Mouse (Mus musculus) heart, embryonic 11.5 days (tissue): ENCODE results near the gene Hook2. TPM values are rescaled to one million over a fixed set of nuclear protein-coding genes. Genes with fewer than 3 reads are reported as not detected.

ENCODE experiments used
- ATAC-seq: fragments of 200-750 bp; cut with Nextera tagmentation; replicated peaks from 2 replicates; pipeline ENCODE4 v1.8.0; 2017; ENCODE audit warnings: moderate library complexity; ENCODE audit not compliant: insufficient number of reproducible peaks, low FRiP score, low TSS enrichment
- H3K27ac ChIP-seq: fragments of 300-500 bp; sonication (generic); 2 replicates; pipeline ENCODE4 v1.5.1; 2014; ENCODE audit warnings: mild to moderate bottlenecking, low read depth, low read length
- H3K27me3 ChIP-seq: fragments of 300-500 bp; sonication (generic); 2 replicates; pipeline ENCODE4 v1.6.1; 2014; ENCODE audit warnings: mild to moderate bottlenecking, low read length, mixed read lengths; ENCODE audit not compliant: control insufficient read depth, insufficient read depth
- H3K36me3 ChIP-seq: fragments of 300-500 bp; sonication (generic); 2 replicates; pipeline ENCODE4 v1.6.1; 2014; ENCODE audit warnings: mild to moderate bottlenecking, low read length, moderate library complexity, mixed read lengths; ENCODE audit not compliant: control insufficient read depth, insufficient read depth
- H3K4me1 ChIP-seq: fragments of 300-500 bp; sonication (generic); 2 replicates; pipeline ENCODE4 v1.6.1; 2014; ENCODE audit warnings: low read length; ENCODE audit not compliant: control insufficient read depth, insufficient read depth
- H3K4me2 ChIP-seq: fragments of 300-500 bp; sonication (generic); 2 replicates; pipeline ENCODE4 v1.6.1; 2014; ENCODE audit warnings: mild to moderate bottlenecking, moderate library complexity
- H3K4me3 ChIP-seq: fragments of 300-500 bp; sonication (generic); 2 replicates; pipeline ENCODE4 v1.5.1; 2014; ENCODE audit warnings: low read depth, low read length
- H3K9ac ChIP-seq: fragments of 300-500 bp; sonication (generic); 2 replicates; pipeline ENCODE4 v1.6.1; 2014; ENCODE audit warnings: mild to moderate bottlenecking, low read depth, low read length, moderate library complexity
- H3K9me3 ChIP-seq: fragments of 300-500 bp; sonication (generic); replicated peaks from 2 replicates; pipeline ENCODE4 v1.6.1; 2016; ENCODE audit warnings: low read length; ENCODE audit not compliant: control insufficient read depth
- WGBS: fragments of 180-500 bp; shearing (Covaris S2); extraction: QIAGEN DNeasy Blood & Tissue Kit; methylation state at CpG from one replicate; pipeline ENCODE4 v1.1.7; 2014; ENCODE audit not compliant: insufficient replicate concordance; 5-methylcytosine and 5-hydroxymethylcytosine counted together
- polyA plus RNA-seq: library from polyadenylated mRNA; unstranded; fragments of >200 nt; fragmentation: Nextera tagmentation; extraction: Ambion mirVana; gene quantifications from 2 replicates; pipeline ENCODE4 v1.2.1, GENCODE M21; 2014

The Hook2 gene
- polyA plus RNA-seq, 1 experiment from 2014 or later = 7.1 TPM

GRCm38 (mm10) chr8:84987903-84988302 is 2.5 kb upstream of the Hook2 start:
- H3K27me3 ChIP-seq = no peaks in the 10 kb centered on the region
- H3K4me1 ChIP-seq = peaks cover 24% of the 10 kb centered on the region
- 61% methylated on average over 2 of the region's 2 CpGs for WGBS
- H3K4me3 ChIP-seq = no peak overlapping the region
- no peaks in the 10 kb centered on the region for H3K9me3 ChIP-seq
- no peak overlapping the region for H3K9ac ChIP-seq
- H3K27ac ChIP-seq = no peak overlapping the region
- no peak overlapping the region for H3K4me2 ChIP-seq
- ATAC-seq = no peak
- H3K36me3 ChIP-seq = no peaks in the 10 kb centered on the region

GRCm38 (mm10) chr8:84989311-84989731 is 1.1 kb upstream of the Hook2 start:
- H3K4me3 ChIP-seq = no peak overlapping the region
- peaks cover 22% of the 10 kb centered on the region for H3K4me1 ChIP-seq
- no peak overlapping the region for H3K27ac ChIP-seq

GRCm38 (mm10) chr8:84989810-84990209 is 593 bp upstream of the Hook2 start:
- peaks cover 17% of the 10 kb centered on the region for H3K4me1 ChIP-seq
- no peaks in the 10 kb centered on the region for H3K9me3 ChIP-seq
- ATAC-seq = peak; percentile 62
- no peaks in the 10 kb centered on the region for H3K36me3 ChIP-seq
- no peak overlapping the region for H3K27ac ChIP-seq
- H3K9ac ChIP-seq = peak overlapping the region; percentile 68
- H3K27me3 ChIP-seq = peaks cover 6% of the 10 kb centered on the region
- H3K4me3 ChIP-seq = peak overlapping the region; percentile 63
- peak overlapping the region; percentile 99 for H3K4me2 ChIP-seq
- WGBS = under 1% methylated on average over 15 of the region's 15 CpGs

More at GRCm38 (mm10) chr8:84989311-84989731, 1.1 kb upstream of the Hook2 start:
- Histone ChIP-seq H3K9me3 (no peaks in the 10 kb centered on the region), H3K36me3 (no peaks in the 10 kb centered on the region), H3K9ac (no peak overlapping the region), H3K27me3 (peaks cover 2% of the 10 kb centered on the region), H3K4me2 (peak overlapping the region; percentile 99)
- ATAC-seq = no peak
- WGBS = 14% methylated on average over 15 of the region's 15 CpGs

- peak; percentile 51 for ATAC-seq
- Histone ChIP-seq H3K27ac (no peak overlapping the region), H3K4me1 (peaks cover 12% of the 10 kb centered on the region), H3K9me3 (no peaks in the 10 kb centered on the region), H3K4me3 (peak overlapping the region; percentile 63), H3K4me2 (peak overlapping the region; percentile 99), H3K36me3 (no peaks in the 10 kb centered on the region; the same call in 1 of the 2 replicates), H3K9ac (peak overlapping the region; percentile 77), H3K27me3 (peaks cover 17% of the 10 kb centered on the region)
- 2% methylated on average over 15 of the region's 15 CpGs for WGBS
Measured at GRCm38 (mm10) chr8:84990836-84991235, 433 bp downstream of the Hook2 start.

GRCm38 (mm10) chr8:84994375-84994774 is 4.0 kb downstream of the Hook2 start:
- H3K27me3 ChIP-seq = peaks cover 36% of the 10 kb centered on the region
- no peaks in the 10 kb centered on the region for H3K9me3 ChIP-seq
- no peak for ATAC-seq
- peaks cover 13% of the 10 kb centered on the region for H3K4me1 ChIP-seq
- H3K27ac ChIP-seq = no peak overlapping the region
- 91% methylated on average over 9 of the region's 9 CpGs for WGBS
- no peak overlapping the region for H3K4me3 ChIP-seq
- H3K36me3 ChIP-seq = no peaks in the 10 kb centered on the region; the same call in 1 of the 2 replicates
- no peak overlapping the region for H3K4me2 ChIP-seq
- no peak overlapping the region for H3K9ac ChIP-seq

- Histone ChIP-seq H3K27ac (no peak overlapping the region), H3K4me2 (0 out of 2 replicates have a peak overlapping the region, but pooled peaks have one; percentile 20), H3K27me3 (peaks cover 36% of the 10 kb centered on the region), H3K4me3 (no peak overlapping the region), H3K4me1 (peaks cover 12% of the 10 kb centered on the region), H3K9ac (0 out of 2 replicates have a peak overlapping the region, but pooled peaks have one; percentile 4), H3K9me3 (no peaks in the 10 kb centered on the region), H3K36me3 (no peaks in the 10 kb centered on the region; the same call in 1 of the 2 replicates)
- ATAC-seq = no peak
- WGBS = 29% methylated on average over 25 of the region's 25 CpGs
Measured at GRCm38 (mm10) chr8:84995680-84996079, 5.3 kb downstream of the Hook2 start.

GRCm38 (mm10) chr8:84996978-84997377 is 6.6 kb downstream of the Hook2 start:
- Histone ChIP-seq H3K27ac (no peak overlapping the region), H3K4me3 (no peak overlapping the region), H3K27me3 (peaks cover 36% of the 10 kb centered on the region), H3K9ac (no peak overlapping the region), H3K4me1 (peaks cover 9% of the 10 kb centered on the region), H3K4me2 (no peak overlapping the region), H3K36me3 (no peaks in the 10 kb centered on the region; the same call in 1 of the 2 replicates), H3K9me3 (no peaks in the 10 kb centered on the region)
- 72% methylated on average over 5 of the region's 5 CpGs for WGBS
- ATAC-seq = no peak

- Histone ChIP-seq H3K4me2 (peak overlapping the region; percentile 46), H3K9me3 (no peaks in the 10 kb centered on the region), H3K36me3 (no peaks in the 10 kb centered on the region; the same call in 1 of the 2 replicates), H3K27ac (no peak overlapping the region), H3K4me3 (no peak overlapping the region), H3K9ac (peak overlapping the region; percentile 56; the same call in 1 of the 2 replicates), H3K27me3 (peaks cover 36% of the 10 kb centered on the region), H3K4me1 (peaks cover 9% of the 10 kb centered on the region)
- WGBS = 4% methylated on average over 19 of the region's 19 CpGs
- ATAC-seq = 0 out of 2 replicates have a peak, but pooled peaks have one; percentile 23
Measured at GRCm38 (mm10) chr8:84997649-84998295, 7.4 kb downstream of the Hook2 start.

GRCm38 (mm10) chr8:85007686-85008085 is 17.3 kb downstream of the Hook2 start:
- Histone ChIP-seq H3K36me3 (no peaks in the 10 kb centered on the region), H3K4me3 (no peak overlapping the region), H3K27ac (no peak overlapping the region), H3K27me3 (peaks cover 49% of the 10 kb centered on the region), H3K9me3 (no peaks in the 10 kb centered on the region), H3K4me2 (peak overlapping the region; percentile 17), H3K9ac (no peak overlapping the region), H3K4me1 (no peaks in the 10 kb centered on the region)
- WGBS = 15% methylated on average over 23 of the region's 25 CpGs
- no peak for ATAC-seq
